Mouse (Mus musculus): ENCODE data around the gene Gnl2.

The Gnl2 gene

DNA sequence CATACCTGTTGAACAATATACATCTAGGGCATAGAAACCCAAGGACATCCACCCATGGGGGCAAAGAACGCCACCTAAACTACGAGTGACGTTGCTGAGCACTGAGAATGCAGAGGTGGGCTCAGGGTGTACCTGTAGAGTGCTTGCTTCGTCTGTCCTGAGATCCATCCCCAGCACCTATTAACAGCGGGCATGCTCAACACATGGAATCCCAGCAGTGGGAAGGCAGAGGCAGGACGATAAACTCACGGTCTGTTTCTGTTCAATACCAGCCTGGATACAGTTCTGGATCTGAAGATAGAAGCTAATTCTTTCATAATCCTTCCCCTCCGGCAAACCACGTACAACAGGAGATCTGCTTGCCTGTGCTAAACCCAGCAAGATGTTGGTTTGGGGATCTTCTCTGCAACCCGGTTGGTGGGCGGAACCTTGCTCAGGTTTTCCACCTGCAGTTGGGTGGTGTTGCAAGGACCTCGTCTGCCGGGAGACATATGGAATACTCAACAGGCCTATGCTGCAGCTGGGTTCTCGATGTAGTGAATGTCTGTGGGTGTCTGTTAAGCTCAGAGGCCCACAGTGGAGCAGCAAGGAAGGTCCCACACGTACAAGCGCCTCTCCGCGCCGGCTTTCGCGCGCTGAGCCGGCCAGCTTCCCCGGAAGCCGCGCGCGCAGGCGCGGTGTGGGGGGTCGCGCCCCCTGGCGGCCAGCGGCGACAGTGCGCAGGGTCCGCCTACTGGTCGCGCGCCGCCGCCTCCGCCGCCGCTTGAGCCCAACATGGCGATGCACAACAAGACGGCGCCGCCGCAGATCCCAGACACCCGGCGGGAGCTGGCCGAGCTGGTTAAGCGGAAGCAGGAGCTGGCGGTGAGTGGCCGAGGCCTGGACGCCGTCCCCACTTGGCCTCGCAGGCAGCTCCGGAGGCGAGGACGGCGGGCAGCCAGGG lies 68.3 kb downstream of the Gnl2 start, which contains the start of gene Meaf6:
TSS of gene Meaf6 (plus strand) at position 732 of the 943 bp plus-strand sequence.
- peak; percentile 54 for DNase-seq (ENCODE audit: extremely low read depth, low read depth)

DNA sequence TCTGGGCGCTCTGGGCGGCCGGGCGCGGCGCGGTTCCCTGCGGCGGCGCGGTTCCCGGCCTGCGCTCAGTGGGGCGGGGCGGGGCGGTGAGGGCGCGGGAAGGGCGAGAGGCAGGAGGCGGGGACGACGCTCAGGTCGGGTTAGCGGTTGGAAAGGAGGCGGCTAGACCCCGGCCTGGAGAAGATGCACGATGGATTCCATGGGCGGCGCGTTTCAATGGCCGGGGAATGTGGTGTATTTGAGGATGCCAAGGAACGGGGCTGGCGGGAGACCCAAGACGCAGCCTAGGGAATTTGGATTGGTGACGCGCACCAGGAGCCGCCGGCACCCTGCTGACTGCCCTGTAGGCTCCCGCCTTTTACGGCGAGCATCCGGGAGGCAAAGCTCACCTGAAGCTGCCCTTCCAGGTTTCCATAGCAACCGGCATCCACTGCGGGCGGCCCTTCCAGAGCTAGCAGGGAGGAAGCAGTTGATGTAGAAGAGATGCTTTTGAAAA lies 69.0 kb downstream of the Gnl2 start:
- DNase-seq (ENCODE audit: extremely low read depth, low read depth), result peak; percentile 26

- DNase-seq (ENCODE audit: extremely low read depth, low read depth), result no peak
Observed at GRCm38 (mm10) chr4:125093031-125093430, 76.6 kb downstream of the Gnl2 start.

DNA sequence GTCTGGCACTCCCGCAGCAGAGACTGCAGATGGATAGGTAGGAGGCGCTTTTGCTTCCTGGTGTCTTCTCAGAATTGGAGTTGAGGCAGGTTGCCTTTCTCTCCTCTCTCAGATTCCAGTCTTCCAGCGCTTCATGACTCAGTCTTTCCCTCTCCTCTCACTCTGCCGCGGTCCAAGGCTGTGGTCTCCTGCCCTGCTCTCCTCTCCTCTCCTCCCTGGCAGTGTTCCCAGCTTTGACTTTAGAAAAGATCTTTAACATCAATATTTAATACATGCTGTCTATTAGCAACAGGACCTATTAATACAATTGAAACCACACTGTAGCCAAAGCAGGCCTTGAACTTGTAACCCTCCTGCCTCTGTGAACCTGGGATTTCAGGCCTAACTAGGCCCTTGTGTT lies 79.7 kb downstream of the Gnl2 start:
- no peak for DNase-seq (ENCODE audit: extremely low read depth, low read depth)

GRCm38 (mm10) chr4:125097412-125097811 lies 81.0 kb downstream of the Gnl2 start:
- no peak for DNase-seq (ENCODE audit: extremely low read depth, low read depth)

- peak; percentile 40 for DNase-seq (ENCODE audit: extremely low read depth, low read depth)
Observed at GRCm38 (mm10) chr4:125099458-125099857, 83.1 kb downstream of the Gnl2 start.

DNA sequence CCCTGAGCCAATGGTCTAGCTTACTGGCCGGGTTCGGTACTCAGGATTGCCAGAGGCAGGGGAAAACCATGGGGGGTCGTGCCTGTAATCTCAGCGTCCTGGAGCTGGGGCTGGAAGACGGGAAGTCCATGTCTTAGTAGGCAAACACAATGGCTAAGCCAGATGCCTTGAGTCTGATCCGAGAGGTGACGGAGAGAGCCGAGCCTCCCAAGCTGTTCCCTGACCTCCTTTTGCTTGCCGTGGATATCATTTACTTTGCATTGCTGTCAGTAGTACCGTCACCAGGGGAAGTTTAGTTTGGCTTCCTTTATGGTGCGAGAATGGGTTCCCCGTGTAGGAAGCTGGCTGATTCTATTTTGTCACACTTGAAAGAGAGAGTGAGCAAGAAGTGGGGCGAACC lies 84.9 kb downstream of the Gnl2 start:
- no peak for DNase-seq (ENCODE audit: extremely low read depth, low read depth)
